Mouse (Mus musculus) C2C12 (cell line): ENCODE results near the gene Gpr12.

Experiments
- CEBPB ChIP-seq: IDR thresholded peaks from one replicate; pipeline ENCODE4 v1.6.1; 2011; ENCODE audit warnings: low read depth, mild to moderate bottlenecking, control low read depth, moderate library complexity
- CTCF ChIP-seq: IDR thresholded peaks from one replicate; pipeline ENCODE4 v1.5.1; 2011; ENCODE audit not compliant: control insufficient read depth, insufficient read depth, insufficient read length
- FOSL1 ChIP-seq: IDR thresholded peaks from one replicate; pipeline ENCODE4 v1.8.0; 2011; ENCODE audit warnings: mild to moderate bottlenecking, low read length; ENCODE audit not compliant: poor library complexity, insufficient read depth, severe bottlenecking
- MAX ChIP-seq: IDR thresholded peaks from one replicate; pipeline ENCODE4 v1.6.1; 2011; ENCODE audit warnings: mild to moderate bottlenecking, control low read depth
- MYOD1 ChIP-seq: IDR thresholded peaks from one replicate; pipeline ENCODE4 v1.6.1; 2011; ENCODE audit warnings: low read depth; ENCODE audit not compliant: control insufficient read depth, insufficient read length
- MYOG ChIP-seq: IDR thresholded peaks from one replicate; pipeline ENCODE4 v1.6.1; 2011; ENCODE audit not compliant: control insufficient read depth, insufficient read length; ENCODE audit errors: extremely low read depth
- USF1 ChIP-seq: IDR thresholded peaks from one replicate; pipeline ENCODE4 v1.6.1; 2011; ENCODE audit warnings: low read depth, mild to moderate bottlenecking, control low read depth, moderate library complexity

- TF ChIP-seq MAX: no peak
- no peak for TF ChIP-seq CTCF
- TF ChIP-seq MYOG: no peak
- no peak for TF ChIP-seq USF1
- TF ChIP-seq MYOD1: no peak
- TF ChIP-seq FOSL1: no peak
- TF ChIP-seq CEBPB: no peak
Observed at GRCm38 (mm10) chr5:146591636-146592035, 6.6 kb upstream of the Gpr12 start.
